ENCODE assay signal across 18 mouse cellular contexts in genomic region chr16:35455822-35456221, GRCm38 (mm10).
"Had no signal": no experiment of that assay in that cellular context is flagged by ENCODE, and none has a peak within 500 bp of the region (broad histone marks: within the 10 kb centered on the region; RNA-seq: fewer than 3 reads in every experiment).

No protein-coding gene starts in this region.

- ATAC-seq: intestine, embryonic 15.5 days; midbrain, embryonic 15.5 days had no signal

- H3K4me1 ChIP-seq: intestine, embryonic 15.5 days; midbrain, embryonic 15.5 days; neural tube, embryonic 12.5 days had no signal

- H3K36me3 ChIP-seq: midbrain, embryonic 12.5 days; midbrain, embryonic 15.5 days had no signal

- DNase-seq: layer of hippocampus, postnatal 36 days; lung, adult 2 months; lung, postnatal 14 days; right cerebral cortex, adult 18-20 months; right cerebral cortex, postnatal 14 days; right cerebral cortex, postnatal 4 days; thymus, adult 2 months; thymus, postnatal 14 days; thymus, postnatal 4 days had no signal

- H3K9ac ChIP-seq: intestine, embryonic 15.5 days; liver, embryonic 14.5 days; midbrain, embryonic 15.5 days; neural tube, embryonic 12.5 days; neural tube, embryonic 15.5 days had no signal

- H3K9me3 ChIP-seq: intestine, embryonic 15.5 days; midbrain, embryonic 12.5 days; midbrain, embryonic 15.5 days; neural tube, embryonic 12.5 days; neural tube, embryonic 15.5 days had no signal

- H3K4me3 ChIP-seq: intestine, embryonic 15.5 days; left cerebral cortex, adult 2 months; midbrain, embryonic 12.5 days; midbrain, embryonic 15.5 days; neural tube, embryonic 12.5 days; neural tube, embryonic 15.5 days had no signal

- H3K4me2 ChIP-seq: intestine, embryonic 15.5 days; midbrain, embryonic 12.5 days; midbrain, embryonic 15.5 days; neural tube, embryonic 12.5 days; neural tube, embryonic 15.5 days had no signal

- H3K27ac ChIP-seq: intestine, embryonic 15.5 days; left cerebral cortex, adult 2 months; liver, embryonic 14.5 days; macrophage; midbrain, embryonic 12.5 days; midbrain, embryonic 15.5 days; neural tube, embryonic 12.5 days; neural tube, embryonic 15.5 days; stomach, postnatal 0 days had no signal

- H3K27me3 ChIP-seq: intestine, embryonic 15.5 days; midbrain, embryonic 12.5 days; midbrain, embryonic 15.5 days; neural tube, embryonic 12.5 days; neural tube, embryonic 15.5 days had no signal
